Mouse (Mus musculus) ES-E14 (cell line): ENCODE results near the gene Ikzf3. TPM values are rescaled to one million over a fixed set of nuclear protein-coding genes. Genes with fewer than 3 reads are reported as not detected.

Experiments used
- DNase-seq: peaks from one replicate; pipeline ENCODE4 v3.0.0-alpha.2; 2013; ENCODE audit warnings: low read depth, low spot score
- H3K27ac ChIP-seq: 2 replicates; pipeline ENCODE4 v1.5.1; 2012; ENCODE audit warnings: low read depth, mild to moderate bottlenecking, low read length, moderate library complexity, mixed read lengths; ENCODE audit not compliant: poor library complexity, insufficient read depth, severe bottlenecking
- H3K36me3 ChIP-seq: 2 replicates; pipeline ENCODE4 v1.6.1; 2012; ENCODE audit warnings: mild to moderate bottlenecking, low read length, moderate library complexity, mixed read lengths; ENCODE audit not compliant: control insufficient read depth, poor library complexity, insufficient read depth, severe bottlenecking
- H3K4me1 ChIP-seq, 2 experiments: fragments of 150-350 bp in 1 of 2; sonication (generic) in 1 of 2; 2 replicates each; pipeline ENCODE4 v1.6.1; 2012; ENCODE audit warnings: low read length in 2 of 2, mild to moderate bottlenecking in 1 of 2, mixed read lengths in 1 of 2; ENCODE audit not compliant: control insufficient read depth in 2 of 2, insufficient read depth in 2 of 2, poor library complexity in 1 of 2
- H3K4me3 ChIP-seq, 2 experiments: fragments of 150-350 bp in 1 of 2; sonication (generic) in 1 of 2; 2 replicates each; pipeline ENCODE4 v1.5.1; 2012; ENCODE audit warnings: low read length in 2 of 2, low read depth in 1 of 2, mild to moderate bottlenecking in 1 of 2, mixed read lengths in 1 of 2; ENCODE audit not compliant: insufficient read depth in 1 of 2, poor library complexity in 1 of 2, severe bottlenecking in 1 of 2
- H3K9ac ChIP-seq: 2 replicates; pipeline ENCODE4 v1.6.1; 2012; ENCODE audit warnings: low read depth, mild to moderate bottlenecking, low read length, mixed read lengths; ENCODE audit not compliant: poor library complexity, insufficient read depth, severe bottlenecking
- H3K9me3 ChIP-seq: fragments of 150-350 bp; sonication (generic); 2 replicates; pipeline ENCODE4 v1.6.1; 2012; ENCODE audit warnings: low read depth, mild to moderate bottlenecking, low read length; ENCODE audit not compliant: control insufficient read depth, insufficient read depth
- CHD2 ChIP-seq: IDR thresholded peaks from 2 replicates; pipeline ENCODE4 v1.6.1; 2014; ENCODE audit warnings: mild to moderate bottlenecking, low read depth, low read length, inconsistent platforms
- HCFC1 ChIP-seq: IDR thresholded peaks from 2 replicates; pipeline ENCODE4 v1.6.1; 2012; ENCODE audit warnings: low read length, inconsistent platforms, borderline replicate concordance; ENCODE audit not compliant: insufficient read depth
- MAFK ChIP-seq: IDR thresholded peaks from 2 replicates; pipeline ENCODE4 v1.6.1; 2014; ENCODE audit warnings: mild to moderate bottlenecking, low read depth, low read length, inconsistent platforms; ENCODE audit not compliant: insufficient read depth
- ZC3H11A ChIP-seq: IDR thresholded peaks from 2 replicates; pipeline ENCODE4 v1.6.1; 2012; ENCODE audit warnings: low read depth, mild to moderate bottlenecking, inconsistent platforms, low read length, borderline replicate concordance
- ZNF384 ChIP-seq: IDR thresholded peaks from 2 replicates; pipeline ENCODE4 v1.6.1; 2012; ENCODE audit warnings: low read depth, low read length, inconsistent platforms
- in situ Hi-C, 2 experiments: fragments of 600-800 bp; cut with MboI; formaldehyde crosslinking; loops; one replicate each; pipeline ENCODE4 v1.15.1; 2025; ENCODE audit warnings: low sequenced_read_pairs in 2 of 2, inconsistent platforms in 1 of 2; ENCODE audit not compliant: unreplicated experiment in 2 of 2
- total RNA-seq: library from RNA; depleted of rRNA; stranded (reverse); fragments of 300-350 nt; gene quantifications from 2 replicates; pipeline ENCODE4 v1.2.3, GENCODE M21; 2012

Ikzf3 gene
- total RNA-seq, 1 experiment: 0.58 TPM

GRCm38 (mm10) chr11:98583265-98583552, 37.4 kb upstream of the Ikzf3 start:
- no peak overlapping the region for H3K4me3 ChIP-seq
- DNase-seq: no peak
- no peak overlapping the region for H3K27ac ChIP-seq
- peaks cover 15% of the 10 kb centered on the region for H3K36me3 ChIP-seq
- H3K9ac ChIP-seq: no peak overlapping the region
- H3K4me1 ChIP-seq: peaks cover 6 to 37% of the 10 kb centered on the region in 2 experiments
- no peaks in the 10 kb centered on the region for H3K9me3 ChIP-seq
- in situ Hi-C loops: no loop called here
- no peak for TF ChIP-seq HCFC1
- no peak for TF ChIP-seq MAFK
- TF ChIP-seq ZC3H11A: no peak
- no peak for TF ChIP-seq CHD2
- no peak for TF ChIP-seq ZNF384

GRCm38 (mm10) chr11:98582551-98583264, 36.9 kb upstream of the Ikzf3 start:
- no peak overlapping the region for H3K27ac ChIP-seq
- H3K36me3 ChIP-seq: peaks cover 15% of the 10 kb centered on the region
- H3K9me3 ChIP-seq: no peaks in the 10 kb centered on the region
- H3K4me1 ChIP-seq: peaks cover 6 to 36% of the 10 kb centered on the region in 2 experiments
- H3K4me3 ChIP-seq: no peak overlapping the region
- no peak for TF ChIP-seq CHD2
- TF ChIP-seq HCFC1: no peak
- TF ChIP-seq ZNF384: no peak
- TF ChIP-seq MAFK: no peak
- TF ChIP-seq ZC3H11A: no peak
- H3K9ac ChIP-seq: no peak overlapping the region
- no peak for DNase-seq
- in situ Hi-C loops: no loop called here

GRCm38 (mm10) chr11:98582030-98582388, 36.2 kb upstream of the Ikzf3 start:
- Histone ChIP-seq H3K27ac (no peak overlapping the region), H3K36me3 (peaks cover 15% of the 10 kb centered on the region), H3K9ac (no peak overlapping the region), H3K4me3 (no peak overlapping the region), H3K4me1 (peaks cover 6 to 34% of the 10 kb centered on the region in 2 experiments; a peak in 3 of 4 replicates), H3K9me3 (no peaks in the 10 kb centered on the region)
- TF ChIP-seq HCFC1 (no peak), MAFK (no peak), ZNF384 (no peak), ZC3H11A (no peak), CHD2 (no peak)
- in situ Hi-C loops: no loop called here
- DNase-seq: no peak

GRCm38 (mm10) chr11:98581286-98582029, 35.6 kb upstream of the Ikzf3 start:
- peaks cover 15% of the 10 kb centered on the region for H3K36me3 ChIP-seq
- no peak for TF ChIP-seq MAFK
- no peak for TF ChIP-seq ZC3H11A
- no peak for TF ChIP-seq CHD2
- no peak for TF ChIP-seq ZNF384
- TF ChIP-seq HCFC1: no peak
- in situ Hi-C loops: no loop called here
- H3K4me3 ChIP-seq: peak overlapping the region in 1 of 2 experiments; percentile 37; a peak in 2 of 4 replicates
- H3K27ac ChIP-seq: no peak overlapping the region; the same call in 1 of the 2 replicates
- no peak for DNase-seq
- H3K9ac ChIP-seq: peak overlapping the region; percentile 27; the same call in 1 of the 2 replicates
- peaks cover 6 to 34% of the 10 kb centered on the region in 2 experiments; a peak in 3 of 4 replicates for H3K4me1 ChIP-seq
- H3K9me3 ChIP-seq: no peaks in the 10 kb centered on the region
